Mouse (Mus musculus) T-helper 17 cell (primary cell): Measurements from ENCODE around the gene Tubd1.

Experiments
- in situ Hi-C, 2 experiments: fragments of 300-600 bp; cut with MboI, MseI; formaldehyde crosslinking; loops; 1 replicate in 1 of 2; 2 replicates in 1 of 2; pipeline ENCODE4 v1.15.1; 2025; ENCODE audit warnings: high pct_unique_total_duplicates in 2 of 2

The Tubd1 gene

DNA sequence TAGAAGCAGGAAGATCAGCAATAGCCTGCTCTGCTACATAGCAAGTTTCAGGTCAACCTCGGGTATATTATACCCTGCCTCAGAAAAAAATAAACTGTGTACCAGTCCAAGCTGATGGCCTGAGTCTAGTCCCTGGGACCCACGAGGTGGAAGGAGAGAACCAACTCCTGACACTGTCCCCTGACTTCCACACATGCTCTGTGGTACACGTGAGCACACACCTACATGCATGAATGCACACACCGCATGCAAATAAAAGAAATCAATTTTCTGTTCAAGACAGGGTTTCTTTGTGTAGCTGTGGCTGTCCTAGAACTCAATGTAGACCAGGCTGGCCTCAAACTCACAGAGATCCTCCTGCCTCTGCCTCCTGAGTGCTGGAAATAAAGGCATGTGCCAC is 13.5 kb downstream of the Tubd1 start:
- in situ Hi-C loops, result loop anchor here in 1 of 2 experiments (5.0 to 10.0 kb wide), 2 partner anchors 99 to 447 kb away; no protein-coding TSS in a partner anchor

DNA sequence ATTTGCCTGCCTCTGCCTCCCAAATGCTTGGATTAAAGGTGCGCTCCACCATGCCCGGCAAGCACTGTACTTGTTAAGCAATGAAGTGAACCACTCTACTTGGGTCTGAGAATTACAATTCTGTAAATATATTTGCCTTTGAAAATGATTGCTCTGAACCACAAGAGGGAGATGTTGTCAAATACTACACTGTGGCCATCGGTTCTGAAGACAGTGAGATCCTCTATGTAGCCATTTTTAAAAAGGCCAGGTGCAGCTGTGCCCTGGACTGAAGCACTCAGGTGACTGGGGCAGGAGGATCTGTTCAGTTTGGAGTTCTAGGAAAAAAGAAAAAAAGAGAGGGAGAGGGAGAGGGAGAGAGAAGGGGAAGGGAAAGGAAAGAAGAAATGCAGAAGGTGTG is 23.6 kb downstream of the Tubd1 start:
- in situ Hi-C loops, result loop anchor here (5.0 to 10.0 kb wide), 3 partner anchors 89 to 429 kb away; no protein-coding TSS in a partner anchor

DNA sequence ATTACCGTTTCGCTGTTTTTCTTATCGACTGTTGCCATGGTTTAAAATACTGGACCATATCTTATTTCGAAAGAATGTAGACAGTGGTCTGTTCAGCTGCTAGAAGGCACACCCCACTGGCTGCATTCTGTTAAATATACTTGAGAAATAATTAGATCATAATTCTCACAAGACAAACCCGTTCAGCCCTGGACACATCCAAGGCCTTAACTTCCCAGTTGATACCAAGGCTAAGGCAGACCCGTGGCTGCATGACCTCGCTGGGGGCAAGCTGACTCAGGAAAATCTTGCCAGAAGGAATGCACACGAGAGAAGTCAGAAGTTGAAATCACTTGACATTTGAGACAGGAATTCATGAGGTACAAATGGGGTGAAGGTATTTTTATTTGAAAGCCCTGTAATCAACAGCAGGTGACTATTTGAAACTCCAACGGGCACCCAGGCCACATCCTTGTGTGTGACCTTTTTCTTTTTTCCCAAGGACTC is 25.5 kb downstream of the Tubd1 start:
- in situ Hi-C loops, result loop anchor here in 1 of 2 experiments (5.0 kb wide), 1 partner anchor 252 kb away; no protein-coding TSS in a partner anchor

DNA sequence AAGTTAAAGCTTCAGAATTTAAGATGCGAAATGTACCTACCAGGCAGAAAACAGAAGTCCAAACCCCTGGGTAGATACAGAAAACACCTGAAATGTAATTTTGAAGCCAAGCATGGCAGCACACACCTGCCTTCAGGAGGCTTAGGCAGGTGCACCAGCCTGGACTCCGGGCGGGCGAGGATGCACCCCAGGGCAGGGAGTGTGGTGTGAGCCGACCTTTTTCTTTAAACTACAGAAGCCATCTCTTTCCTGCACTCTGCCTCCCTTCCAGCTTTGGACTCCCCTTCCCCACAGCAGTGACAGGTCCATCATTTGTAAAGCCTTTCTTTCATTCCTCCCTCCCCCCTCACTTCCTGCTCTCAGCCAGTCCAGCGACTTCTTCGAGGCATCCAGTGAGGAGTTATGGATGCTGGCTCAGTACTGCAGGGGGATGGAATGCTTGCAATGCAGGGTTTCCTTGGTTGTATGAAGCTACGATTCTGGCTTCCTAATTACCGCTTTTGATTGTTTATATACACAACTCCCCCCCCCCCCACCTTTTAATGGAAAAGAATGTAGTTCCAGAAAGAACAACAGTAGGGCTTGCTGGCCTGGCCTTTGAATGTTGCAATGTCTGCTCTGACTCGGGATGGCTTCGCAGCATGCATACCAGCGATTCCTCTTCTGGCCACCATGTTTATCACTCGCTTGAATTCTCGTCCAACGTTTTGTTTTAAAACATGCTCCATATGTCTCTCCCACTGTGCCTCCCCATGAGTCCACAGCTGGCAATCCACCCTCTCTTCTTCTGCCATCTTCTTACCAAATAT is 26.5 kb downstream of the Tubd1 start:
- in situ Hi-C loops, result loop anchor here in 1 of 2 experiments (5.0 kb wide), 1 partner anchor 251 kb away; no protein-coding TSS in a partner anchor

DNA sequence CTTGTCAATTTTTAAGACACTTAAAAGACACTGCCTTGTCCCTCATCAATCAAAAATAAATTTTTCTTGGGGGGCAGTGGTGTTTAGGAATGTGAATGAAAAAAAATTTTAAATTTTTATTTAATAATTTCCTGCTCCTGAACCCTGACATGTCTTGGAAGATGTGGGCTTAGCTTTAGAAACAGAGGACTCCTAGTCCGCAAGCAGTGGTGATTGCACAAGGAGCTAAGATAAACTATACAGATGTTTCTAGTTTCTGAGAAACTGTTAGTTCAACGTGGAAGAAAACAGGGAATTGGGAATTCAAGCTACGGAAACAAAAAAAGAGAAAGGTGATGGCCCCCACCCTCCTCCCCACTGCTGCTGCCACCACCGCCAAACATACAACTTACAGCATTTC is 27.1 kb downstream of the Tubd1 start:
- in situ Hi-C loops, result loop anchor here in 1 of 2 experiments (5.0 kb wide), 1 partner anchor 250 kb away; no protein-coding TSS in a partner anchor

DNA sequence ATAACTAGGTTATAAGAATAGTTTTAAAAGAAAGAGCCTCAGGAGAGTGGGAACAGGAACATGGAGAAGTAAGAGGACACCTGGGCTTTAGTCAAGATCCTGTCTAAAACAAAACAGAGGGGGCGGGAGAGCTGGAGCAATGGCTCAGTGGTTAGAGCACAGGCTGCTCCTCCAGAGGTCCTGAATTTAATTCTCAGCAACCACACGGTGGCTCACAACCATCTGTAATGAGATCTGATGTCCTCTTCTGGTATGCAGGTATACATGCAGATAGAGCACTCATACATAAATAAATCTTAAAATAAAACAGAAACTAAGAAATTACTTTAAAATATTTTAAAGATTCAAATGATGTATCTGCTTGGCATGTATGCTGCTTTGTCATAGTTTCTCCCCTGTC is 27.8 kb downstream of the Tubd1 start:
- in situ Hi-C loops, result loop anchor here in 1 of 2 experiments (5.0 kb wide), 1 partner anchor 250 kb away; no protein-coding TSS in a partner anchor

DNA sequence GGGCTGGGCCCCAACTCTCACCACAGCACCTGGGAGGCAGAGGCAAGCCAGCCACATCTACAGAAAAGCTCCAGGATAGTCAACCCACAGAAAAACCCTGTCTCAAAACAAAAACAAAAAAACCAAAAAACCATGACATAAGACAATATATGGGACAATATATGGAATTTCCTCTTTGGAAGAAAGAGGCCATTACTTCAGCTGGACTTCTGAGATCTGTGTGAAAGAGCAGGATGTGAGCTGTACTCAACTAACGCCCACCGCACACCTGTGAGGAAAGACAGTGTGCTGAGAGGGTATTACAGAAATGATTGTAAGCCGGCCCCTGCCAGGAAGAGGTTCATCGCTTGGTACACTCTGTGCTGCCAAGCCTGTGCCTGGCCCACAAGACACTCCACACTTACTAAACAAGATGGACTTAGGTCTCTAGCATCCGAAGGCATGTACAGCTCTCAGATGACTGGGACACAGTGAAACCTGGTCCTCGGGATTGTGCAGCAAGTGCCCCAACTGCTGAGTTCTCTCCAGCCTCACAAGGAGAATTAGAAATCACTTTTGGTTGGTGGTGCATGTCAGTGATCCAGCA is 28.9 kb downstream of the Tubd1 start:
- in situ Hi-C loops, result loop anchor here in 1 of 2 experiments (5.0 kb wide), 1 partner anchor 249 kb away; no protein-coding TSS in a partner anchor

DNA sequence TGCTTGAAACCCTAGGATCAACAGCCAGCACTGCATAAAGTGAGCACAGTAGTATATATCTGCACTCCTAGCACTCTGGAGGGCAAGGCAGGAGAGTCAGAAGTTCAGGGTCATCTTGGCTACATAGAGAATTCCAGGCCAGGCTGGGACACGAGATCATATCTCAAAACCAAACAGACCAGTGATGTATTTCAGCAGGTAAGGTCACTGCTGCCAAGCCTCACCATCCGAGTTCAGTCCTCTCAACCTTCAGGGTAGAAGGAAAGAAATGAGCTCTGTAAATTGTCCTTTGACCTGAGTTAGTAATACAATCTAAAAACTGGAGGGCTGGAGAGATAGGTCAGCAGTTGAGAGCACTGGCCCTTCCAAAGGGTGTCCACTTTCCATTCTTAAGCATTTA is 29.6 kb downstream of the Tubd1 start:
- in situ Hi-C loops, result loop anchor here in 1 of 2 experiments (5.0 kb wide), 1 partner anchor 248 kb away; no protein-coding TSS in a partner anchor

DNA sequence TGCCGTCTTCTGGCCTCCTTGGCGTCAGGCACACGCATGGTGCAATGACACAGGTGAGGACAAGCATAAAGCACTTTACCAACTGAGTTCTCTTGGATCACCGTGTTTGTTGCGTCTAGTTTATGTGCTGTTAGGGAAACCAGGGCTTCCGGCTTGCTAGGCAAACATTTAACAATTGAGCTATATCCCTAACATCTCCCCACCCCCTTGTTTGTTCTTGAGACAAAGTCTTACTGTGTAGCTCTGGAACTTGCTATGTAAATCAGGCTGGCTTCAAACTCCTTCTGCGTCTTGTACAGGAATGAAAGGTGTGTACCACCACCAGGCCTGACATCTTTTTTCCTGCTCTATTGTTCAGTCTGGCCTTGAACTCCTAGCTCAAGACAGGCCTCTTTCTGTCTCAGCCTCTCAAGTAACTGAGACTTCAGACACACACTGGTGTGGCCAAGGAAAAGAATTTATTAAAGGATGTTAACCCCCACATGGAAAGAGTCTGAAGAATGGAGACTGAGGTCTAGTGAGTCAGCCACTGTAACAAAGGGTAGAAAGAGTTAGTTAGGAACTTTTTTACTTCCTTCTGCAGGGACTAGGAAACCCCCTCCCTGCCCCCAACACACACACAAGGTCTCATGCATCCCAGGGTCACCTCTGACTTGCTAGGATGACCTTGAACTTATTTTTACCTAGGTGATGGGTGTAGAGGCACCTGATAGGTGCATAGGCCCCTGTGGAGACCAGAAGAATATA is 31.0 kb downstream of the Tubd1 start:
- in situ Hi-C loops, result loop anchor here in 1 of 2 experiments (25.0 kb wide), 1 partner anchor 1161 kb away; the partner anchor contains the start of gene Supt4a

DNA sequence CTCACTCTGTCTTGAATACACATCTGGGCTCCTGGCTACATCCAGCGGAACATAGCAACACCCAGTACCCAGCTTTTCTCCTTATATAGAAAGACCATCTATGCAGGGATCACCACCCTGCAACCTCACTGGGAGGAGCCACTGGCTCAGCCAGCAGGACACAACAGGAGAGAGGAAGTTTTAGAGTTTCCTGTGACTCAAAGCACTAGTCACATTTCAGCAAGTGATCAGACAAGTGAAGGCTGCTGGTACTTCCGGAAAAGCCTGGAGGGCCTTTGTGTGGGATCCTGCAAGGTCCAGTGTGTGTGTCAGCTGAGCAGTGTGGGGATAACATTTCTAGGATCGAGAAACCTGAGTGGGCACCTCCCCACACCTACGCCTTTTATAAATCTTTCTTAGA is 32.4 kb downstream of the Tubd1 start:
- in situ Hi-C loops, result loop anchor here in 1 of 2 experiments (25.0 kb wide), 1 partner anchor 1160 kb away; the partner anchor contains the start of gene Supt4a

DNA sequence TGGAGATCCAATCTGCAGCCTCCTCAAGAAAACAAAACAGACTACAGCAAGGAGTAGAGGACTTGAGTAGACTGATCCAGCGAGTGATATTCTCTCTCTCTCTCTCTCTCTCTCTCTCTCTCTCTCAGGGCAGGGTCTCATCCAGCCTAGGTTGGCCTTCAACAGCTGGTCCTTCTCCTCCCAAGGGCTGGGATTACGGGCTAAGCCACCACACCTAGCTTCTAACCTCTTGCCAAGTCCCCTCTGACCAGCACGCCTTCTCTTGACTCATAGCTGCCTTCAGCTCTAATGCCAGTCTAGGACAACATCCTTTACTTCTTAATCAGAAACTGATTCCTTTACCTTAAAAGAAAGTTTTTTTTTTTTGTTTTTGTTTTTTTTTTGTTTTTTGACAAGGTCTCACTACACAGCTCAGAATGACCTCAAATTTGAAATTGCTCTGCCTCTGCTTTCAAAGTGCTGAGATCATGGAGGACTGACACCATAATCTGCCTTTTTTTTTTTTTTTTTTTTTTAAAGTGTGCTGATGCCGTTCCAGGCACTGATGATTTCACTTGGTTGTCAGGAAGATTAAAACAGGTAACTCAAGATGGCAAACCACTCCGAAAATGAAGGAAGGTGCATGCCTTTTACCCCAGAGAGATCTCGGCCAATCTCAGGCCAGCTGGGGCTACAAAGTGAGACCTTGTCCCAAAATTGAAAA is 33.5 kb downstream of the Tubd1 start:
- in situ Hi-C loops, result loop anchor here in 1 of 2 experiments (25.0 kb wide), 1 partner anchor 1159 kb away; the partner anchor contains the start of gene Supt4a

DNA sequence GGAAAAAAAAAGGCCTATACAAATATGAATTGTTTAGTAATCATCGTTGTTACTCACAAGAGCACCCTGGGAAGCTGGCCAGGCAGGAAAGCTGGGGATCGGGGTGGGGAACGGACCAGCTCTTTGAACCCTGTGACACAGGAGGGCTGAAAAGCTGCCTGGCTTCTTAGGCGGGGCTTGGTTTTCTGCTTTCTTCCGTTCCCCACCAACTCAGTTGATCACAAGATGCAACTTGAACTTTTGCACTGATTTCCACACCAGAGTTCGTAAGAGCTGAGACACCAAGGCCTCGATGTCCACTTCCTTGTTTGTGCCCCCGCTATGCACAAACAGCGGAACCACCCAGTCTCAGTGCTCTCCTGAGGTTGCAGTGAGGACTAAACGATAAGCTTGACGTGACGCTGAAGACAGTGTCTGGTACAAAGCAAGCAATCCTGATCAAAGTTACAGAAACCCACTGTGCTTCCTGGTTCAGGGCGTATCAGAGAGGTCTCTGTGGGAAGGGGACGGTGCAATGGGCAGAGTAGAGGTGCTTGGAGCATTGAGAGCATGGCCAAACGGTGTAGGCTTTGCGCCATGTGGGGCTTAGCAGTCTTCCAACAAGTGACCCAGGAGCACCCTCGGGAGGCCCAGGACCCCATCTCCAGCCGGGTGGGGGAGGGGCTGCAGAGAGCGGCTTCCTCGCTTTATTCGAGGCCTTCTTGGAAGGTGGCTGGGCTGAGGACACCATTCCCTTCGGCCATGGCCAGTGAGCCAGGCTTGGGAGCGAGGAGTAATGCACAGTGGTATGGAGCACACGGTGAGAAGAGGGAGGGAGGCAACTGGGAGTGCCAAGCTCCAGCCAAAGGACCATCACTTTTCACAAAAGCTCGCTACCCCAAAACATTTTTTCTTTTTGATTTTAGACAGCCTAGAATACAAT is 34.3 kb downstream of the Tubd1 start:
- in situ Hi-C loops, result loop anchor here in 1 of 2 experiments (25.0 kb wide), 1 partner anchor 1158 kb away; the partner anchor contains the start of gene Supt4a

DNA sequence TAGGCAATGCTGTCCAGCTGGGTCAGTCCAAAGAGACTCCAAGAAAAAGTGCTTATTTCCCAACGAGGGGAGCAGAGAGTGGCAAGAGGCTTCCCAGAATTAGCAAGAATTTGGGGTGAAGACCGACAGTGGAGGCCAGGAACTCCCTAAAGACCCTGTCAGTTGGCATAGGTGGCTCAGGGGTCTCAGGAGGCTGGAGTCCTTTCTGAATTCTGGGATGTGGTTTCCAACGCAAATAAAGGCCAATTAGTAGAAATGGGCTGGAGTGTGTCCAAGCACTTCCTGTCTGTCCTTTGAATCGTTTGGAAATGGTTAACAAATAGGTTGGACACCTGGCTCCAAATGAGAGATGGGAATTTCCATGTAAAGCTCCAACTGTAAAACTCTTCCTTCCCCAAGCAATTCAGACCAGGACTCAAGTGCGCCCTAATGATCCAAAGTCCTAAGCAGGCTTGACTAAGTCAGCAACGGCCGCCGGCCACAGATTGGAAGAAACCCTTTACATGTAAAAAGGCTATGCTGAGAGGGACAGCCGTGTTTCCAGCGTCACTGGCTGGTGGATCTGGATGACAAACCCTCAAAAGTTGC is 35.0 kb downstream of the Tubd1 start:
- in situ Hi-C loops, result loop anchor here (10.0 to 25.0 kb wide), 3 partner anchors 235 to 1175 kb away; partner anchors contain the start of gene Supt4a (in 1 of the 2)

DNA sequence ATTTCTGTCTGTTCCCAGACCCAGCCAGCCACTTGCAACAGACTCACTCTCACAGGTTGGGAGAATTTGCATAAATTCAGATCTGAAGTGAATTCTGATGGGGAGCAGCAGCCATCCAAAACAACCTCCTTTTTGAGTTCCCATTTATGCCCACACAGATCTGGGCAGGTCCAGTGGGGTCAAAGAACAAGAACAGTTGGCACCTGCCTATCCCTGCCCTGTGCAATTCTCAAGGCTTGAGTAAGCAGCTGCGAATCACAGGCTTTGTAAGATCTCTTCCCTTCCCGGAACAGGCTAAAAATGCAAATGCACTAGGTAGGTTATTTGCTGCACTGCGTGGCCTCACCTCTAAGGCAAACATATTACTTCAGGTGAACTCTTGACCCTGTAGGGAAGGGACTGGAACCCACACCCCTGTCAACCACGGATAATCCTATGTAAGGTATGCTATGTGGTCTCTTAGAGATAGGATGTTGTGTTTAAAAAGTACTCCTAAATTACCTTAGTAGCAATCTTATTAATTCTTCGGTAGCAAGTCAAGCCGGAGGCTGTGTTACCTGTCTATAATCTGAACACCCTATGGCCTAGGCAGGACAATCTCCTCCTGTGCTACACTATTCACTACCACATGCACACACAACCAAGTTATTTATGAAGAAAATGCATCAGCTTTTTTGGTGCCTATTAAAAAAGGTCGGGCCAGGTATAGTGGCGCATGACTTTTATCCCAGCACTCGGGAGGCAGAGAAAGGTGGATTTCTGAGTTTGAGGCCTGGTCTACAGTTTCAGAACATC is 35.7 kb downstream of the Tubd1 start:
- in situ Hi-C loops, result loop anchor here (10.0 to 25.0 kb wide), 3 partner anchors 234 to 1174 kb away; partner anchors contain the start of gene Supt4a (in 1 of the 2)

DNA sequence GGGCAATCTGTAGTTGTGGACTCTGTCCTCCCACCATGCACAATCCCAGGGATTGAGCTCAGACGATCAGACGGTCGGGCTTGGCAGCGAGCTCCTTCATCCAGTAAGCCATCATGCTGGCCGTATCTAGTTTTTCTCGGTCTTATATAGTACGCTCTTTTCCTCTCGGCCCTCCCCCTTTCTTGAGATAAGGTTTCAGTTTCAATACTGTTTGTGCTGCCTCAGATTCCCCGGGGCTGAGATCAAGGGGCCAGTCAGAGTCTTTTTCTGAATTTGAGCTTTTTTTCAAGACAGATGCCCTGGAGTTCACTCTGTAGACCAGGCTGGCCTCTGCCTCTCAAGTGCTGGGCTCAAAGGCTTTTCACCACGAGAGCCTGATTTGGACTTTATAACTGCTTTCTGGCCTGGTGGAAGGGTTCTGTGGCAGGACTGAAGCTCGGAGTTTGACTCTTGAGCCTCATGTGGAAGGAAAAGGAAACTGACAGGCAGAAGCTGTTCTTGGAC is 36.5 kb downstream of the Tubd1 start:
- in situ Hi-C loops, result loop anchor here (10.0 to 25.0 kb wide), 3 partner anchors 233 to 1173 kb away; partner anchors contain the start of gene Supt4a (in 1 of the 2)

DNA sequence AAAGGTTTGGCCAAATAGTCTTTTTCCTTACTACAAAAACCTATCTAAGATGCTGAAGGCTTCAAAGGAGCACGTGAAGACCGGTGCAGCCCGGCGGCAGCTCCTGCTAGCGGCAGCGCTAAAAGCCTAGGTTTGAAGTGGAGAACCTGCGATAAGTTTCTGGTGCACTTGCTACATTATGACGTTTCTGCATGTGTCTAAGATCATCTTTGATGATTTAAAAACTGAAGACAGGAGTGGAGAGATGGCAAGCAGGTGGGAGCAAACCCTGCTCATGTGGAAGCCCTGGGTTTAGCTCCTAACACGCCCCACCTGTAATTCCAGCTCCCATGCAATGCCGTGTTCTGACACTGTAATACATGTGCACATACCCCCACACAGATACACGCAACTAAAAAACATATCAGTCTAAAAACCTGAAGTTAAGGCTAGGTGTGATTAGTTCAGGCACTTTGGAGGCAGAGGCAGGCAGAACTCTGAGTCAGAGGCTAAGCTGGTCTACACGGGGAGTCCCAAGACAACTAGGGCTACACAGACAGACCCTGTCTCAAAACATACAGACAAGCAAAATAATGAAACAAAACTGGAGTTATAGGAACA is 37.3 kb downstream of the Tubd1 start:
- in situ Hi-C loops, result loop anchor here (10.0 to 25.0 kb wide), 3 partner anchors 233 to 1173 kb away; partner anchors contain the start of gene Supt4a (in 1 of the 2)
